Mouse (Mus musculus) C2C12 (cell line): ENCODE data around the gene E330017A01Rik.

Experiments used
- CTCF ChIP-seq: IDR thresholded peaks from one replicate; pipeline ENCODE4 v1.5.1; 2011; ENCODE audit not compliant: control insufficient read depth, insufficient read depth, insufficient read length
- MYOG ChIP-seq: IDR thresholded peaks from one replicate; pipeline ENCODE4 v1.6.1; 2011; ENCODE audit not compliant: control insufficient read depth, insufficient read length; ENCODE audit errors: extremely low read depth
- USF1 ChIP-seq: IDR thresholded peaks from one replicate; pipeline ENCODE4 v1.6.1; 2011; ENCODE audit warnings: low read depth, mild to moderate bottlenecking, control low read depth, moderate library complexity

GRCm38 (mm10) chr16:58591299-58591698 is 47.2 kb downstream of the E330017A01Rik start:
- TF ChIP-seq USF1 (no peak), CTCF (no peak), MYOG (no peak)
